Mouse (Mus musculus): ENCODE measurements at regions not wholly inside any gene's neighbourhood (a gene's known extent, or its start where the extent isn't known, plus 50 kb on each side); places are given as distances from the start of the nearest gene placed in this dataset.

DNA sequence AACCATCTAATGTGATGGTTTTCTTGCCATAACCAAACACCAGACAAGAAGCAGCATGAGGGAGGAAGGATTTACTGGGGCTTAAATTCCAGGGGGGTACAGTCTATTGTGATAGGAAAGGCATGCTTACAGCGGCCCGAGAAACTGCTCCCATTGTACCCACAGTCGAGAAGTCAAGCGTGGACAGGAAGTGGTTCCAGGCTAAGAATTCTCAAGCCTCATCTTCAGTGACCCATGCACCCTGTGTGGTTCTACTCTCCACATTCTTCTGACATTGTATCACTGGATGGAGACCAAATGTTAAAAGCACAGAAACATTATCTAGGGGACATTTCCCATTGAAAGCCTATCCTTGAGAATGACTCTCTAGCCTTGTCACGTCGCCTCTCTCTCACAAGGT lies 90.8 kb upstream of the Dnajc19 start:
- WGBS, result 79% methylated on average over 6 of the region's 6 CpGs
- Histone ChIP-seq H3K27ac (ENCODE audit: low read depth) (no peak overlapping the region), H3K9me3 (ENCODE audit: low read depth, low read length) (no peaks in the 10 kb centered on the region), H3K4me2 (no peak overlapping the region), H3K36me3 (ENCODE audit: insufficient read depth) (no peaks in the 10 kb centered on the region), H3K4me3 (ENCODE audit: low read depth, low read length) (no peak overlapping the region), H3K27me3 (ENCODE audit: insufficient read depth, low read length) (no peaks in the 10 kb centered on the region), H3K9ac (no peak overlapping the region), H3K4me1 (ENCODE audit: insufficient read depth) (no peaks in the 10 kb centered on the region)
- no peak for TF ChIP-seq CTCF (IDR thresholded peaks at IDR 0.05; ENCODE audit: low read depth)
- ATAC-seq (ENCODE audit: insufficient read depth), result no peak
- no peak for DNase-seq

DNA sequence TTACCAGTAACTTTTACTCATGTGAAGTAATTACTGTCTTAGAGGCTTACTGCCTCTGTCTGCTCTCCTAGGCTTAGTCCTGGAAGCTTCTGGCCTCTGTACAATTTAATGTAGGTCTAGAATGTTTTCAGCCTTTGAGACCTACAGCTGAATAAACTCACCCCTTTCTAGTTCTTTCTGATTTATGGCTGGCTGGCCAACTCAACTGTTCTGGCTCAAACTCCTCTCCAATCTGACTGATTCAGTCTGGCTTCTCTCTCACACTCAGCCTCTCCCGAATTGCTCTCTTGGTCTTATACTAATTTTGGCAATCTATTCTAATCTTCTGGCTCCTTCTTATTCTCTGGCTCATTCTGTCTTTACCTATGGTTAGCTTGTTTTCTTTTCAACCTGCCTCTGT lies 87.0 kb upstream of the Dnajc19 start:
- H3K9me3 ChIP-seq (ENCODE audit: low read depth, low read length), result no peaks in the 10 kb centered on the region
- no peaks in the 10 kb centered on the region for H3K36me3 ChIP-seq (ENCODE audit: insufficient read depth)
- 80% methylated on average over 1 of the region's 1 CpGs for WGBS
- TF ChIP-seq CTCF (IDR thresholded peaks at IDR 0.05; ENCODE audit: low read depth), result no peak
- H3K27me3 ChIP-seq (ENCODE audit: insufficient read depth, low read length), result no peaks in the 10 kb centered on the region
- no peak for ATAC-seq (ENCODE audit: insufficient read depth)
- no peak overlapping the region for H3K4me3 ChIP-seq (ENCODE audit: low read depth, low read length)
- H3K9ac ChIP-seq, result no peak overlapping the region
- H3K27ac ChIP-seq (ENCODE audit: low read depth), result no peak overlapping the region
- no peak overlapping the region for H3K4me2 ChIP-seq
- no peak for DNase-seq
- H3K4me1 ChIP-seq (ENCODE audit: insufficient read depth), result no peaks in the 10 kb centered on the region

DNA sequence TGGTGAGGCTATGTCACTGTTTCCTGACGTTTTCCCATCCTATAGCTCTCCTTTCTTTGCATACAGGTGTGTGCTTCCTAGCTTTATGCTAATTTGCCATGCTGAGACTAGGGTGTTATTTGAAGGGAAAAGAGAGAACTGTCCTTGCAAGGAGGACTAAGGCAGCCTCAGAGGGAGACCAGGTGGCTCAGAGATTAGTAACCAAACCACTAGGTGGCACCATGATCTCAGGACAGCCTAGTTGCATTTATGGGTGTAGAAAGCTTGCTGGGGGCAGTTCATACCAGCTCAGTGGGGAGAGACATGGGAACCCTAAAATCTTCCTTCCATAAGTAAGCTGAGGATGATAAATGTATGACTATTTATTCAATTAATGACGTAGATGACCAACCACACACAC lies 68.9 kb upstream of the Dnajc19 start:
- peak; percentile 31; the same call in 1 of the 2 replicates for TF ChIP-seq CTCF (IDR thresholded peaks at IDR 0.05; ENCODE audit: low read depth)
- WGBS, result 48% methylated on average over 2 of the region's 2 CpGs
- Histone ChIP-seq H3K4me3 (ENCODE audit: low read depth, low read length) (no peak overlapping the region), H3K4me1 (ENCODE audit: insufficient read depth) (no peaks in the 10 kb centered on the region), H3K4me2 (no peak overlapping the region), H3K27me3 (ENCODE audit: insufficient read depth, low read length) (no peaks in the 10 kb centered on the region), H3K9ac (no peak overlapping the region), H3K27ac (ENCODE audit: low read depth) (no peak overlapping the region), H3K9me3 (ENCODE audit: low read depth, low read length) (no peaks in the 10 kb centered on the region), H3K36me3 (ENCODE audit: insufficient read depth) (no peaks in the 10 kb centered on the region)
- peak; percentile 13 for DNase-seq
- no peak for ATAC-seq (ENCODE audit: insufficient read depth)

DNA sequence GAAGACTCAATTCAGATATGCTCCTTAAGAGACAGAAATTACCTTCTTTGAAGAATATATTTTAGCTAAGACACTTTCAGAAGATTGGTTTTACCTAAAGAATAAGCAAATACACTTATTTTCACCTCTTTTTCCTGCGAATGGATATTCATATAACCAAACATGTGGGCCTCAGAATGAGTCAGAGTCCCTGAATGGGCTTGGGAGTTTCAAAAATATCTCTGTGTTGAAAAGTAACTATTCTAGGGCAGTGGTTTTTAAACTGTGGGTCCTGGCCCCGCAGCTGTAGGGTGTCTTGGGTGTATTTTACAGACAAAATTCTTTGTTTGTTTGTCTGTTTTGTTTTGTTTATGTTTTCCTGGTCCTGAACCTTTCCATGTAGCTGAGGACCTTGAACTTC lies 62.5 kb upstream of the Dnajc19 start:
- H3K4me2 ChIP-seq, result no peak overlapping the region
- DNase-seq, result no peak
- no peaks in the 10 kb centered on the region for H3K27me3 ChIP-seq (ENCODE audit: insufficient read depth, low read length)
- H3K9ac ChIP-seq, result no peak overlapping the region
- H3K36me3 ChIP-seq (ENCODE audit: insufficient read depth), result no peaks in the 10 kb centered on the region
- H3K27ac ChIP-seq (ENCODE audit: low read depth), result no peak overlapping the region
- H3K4me1 ChIP-seq (ENCODE audit: insufficient read depth), result no peaks in the 10 kb centered on the region
- no peaks in the 10 kb centered on the region for H3K9me3 ChIP-seq (ENCODE audit: low read depth, low read length)
- ATAC-seq (ENCODE audit: insufficient read depth), result no peak
- 64% methylated on average over 2 of the region's 2 CpGs for WGBS
- TF ChIP-seq CTCF (IDR thresholded peaks at IDR 0.05; ENCODE audit: low read depth), result no peak
- H3K4me3 ChIP-seq (ENCODE audit: low read depth, low read length), result no peak overlapping the region

DNA sequence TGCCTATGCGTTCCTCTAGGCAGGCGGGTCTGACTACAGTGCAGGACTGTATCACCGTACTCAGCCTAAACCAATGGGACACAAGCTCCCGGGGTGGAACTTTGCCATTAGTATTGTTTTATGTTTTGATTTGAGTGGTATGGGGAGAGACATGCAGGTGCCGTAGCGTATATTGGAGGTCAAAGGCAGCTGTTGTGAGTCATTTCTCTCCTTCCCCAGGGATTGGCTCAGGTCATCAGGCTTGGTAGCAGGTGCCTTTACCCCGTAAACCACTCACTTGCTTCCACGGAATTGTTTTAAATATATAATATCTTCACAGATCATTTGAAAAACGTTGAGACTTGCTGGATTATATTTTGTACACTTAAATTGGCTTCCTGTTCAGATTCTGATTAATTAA lies 58.1 kb upstream of the Dnajc19 start:
- H3K36me3 ChIP-seq (ENCODE audit: insufficient read depth), result no peaks in the 10 kb centered on the region
- no peaks in the 10 kb centered on the region for H3K27me3 ChIP-seq (ENCODE audit: insufficient read depth, low read length)
- no peak overlapping the region for H3K9ac ChIP-seq
- no peak overlapping the region for H3K27ac ChIP-seq (ENCODE audit: low read depth)
- no peaks in the 10 kb centered on the region for H3K9me3 ChIP-seq (ENCODE audit: low read depth, low read length)
- no peak overlapping the region for H3K4me3 ChIP-seq (ENCODE audit: low read depth, low read length)
- WGBS, result 77% methylated on average over 9 of the region's 9 CpGs
- H3K4me1 ChIP-seq (ENCODE audit: insufficient read depth), result no peaks in the 10 kb centered on the region
- no peak for TF ChIP-seq CTCF (IDR thresholded peaks at IDR 0.05; ENCODE audit: low read depth)
- no peak for DNase-seq
- no peak for ATAC-seq (ENCODE audit: insufficient read depth)
- H3K4me2 ChIP-seq, result no peak overlapping the region

DNA sequence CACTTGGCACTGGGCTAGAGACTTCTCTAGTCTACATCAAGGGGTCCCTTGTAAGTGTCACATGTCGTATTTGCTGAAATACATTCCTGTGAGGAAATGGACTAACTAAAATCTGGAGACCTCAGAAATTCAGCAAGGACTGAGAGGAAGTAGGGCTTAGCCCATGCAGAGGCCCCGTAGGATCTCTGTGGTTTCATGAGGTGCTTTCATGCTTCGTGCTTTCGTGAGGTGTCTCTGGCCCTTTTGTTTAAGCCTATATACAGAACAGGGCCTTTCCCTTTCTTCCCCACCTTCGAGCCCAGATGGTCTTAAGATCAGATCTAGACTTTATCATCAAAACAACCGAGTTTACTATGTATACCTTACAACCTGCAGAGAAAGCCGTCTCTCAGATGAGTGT lies 56.9 kb upstream of the Dnajc19 start:
- Histone ChIP-seq H3K9ac (no peak overlapping the region), H3K9me3 (ENCODE audit: low read depth, low read length) (no peaks in the 10 kb centered on the region), H3K4me3 (ENCODE audit: low read depth, low read length) (no peak overlapping the region), H3K36me3 (ENCODE audit: insufficient read depth) (no peaks in the 10 kb centered on the region), H3K4me1 (ENCODE audit: insufficient read depth) (no peaks in the 10 kb centered on the region), H3K4me2 (no peak overlapping the region), H3K27ac (ENCODE audit: low read depth) (no peak overlapping the region), H3K27me3 (ENCODE audit: insufficient read depth, low read length) (no peaks in the 10 kb centered on the region)
- TF ChIP-seq CTCF (IDR thresholded peaks at IDR 0.05; ENCODE audit: low read depth), result no peak
- 77% methylated on average over 7 of the region's 7 CpGs for WGBS
- ATAC-seq (ENCODE audit: insufficient read depth) (no peak), DNase-seq (no peak)

DNA sequence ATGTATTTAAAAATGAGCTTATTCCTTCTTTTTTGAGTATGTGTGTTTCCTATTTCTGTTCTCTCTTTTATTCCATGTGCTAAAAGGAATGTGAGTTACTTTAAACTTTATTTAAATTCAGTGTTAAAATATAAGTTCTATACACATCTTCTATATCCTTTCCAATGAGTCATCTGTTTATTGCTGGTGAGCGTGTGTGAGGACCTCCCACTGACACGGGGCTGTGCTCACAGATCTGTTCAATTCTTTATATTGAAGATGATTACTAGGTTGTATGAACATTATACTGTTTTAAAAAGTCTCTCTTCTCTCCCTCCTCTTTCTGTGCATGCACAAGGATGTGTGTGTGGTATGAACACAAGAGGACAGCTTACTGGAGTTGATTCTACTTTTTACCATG lies 55.3 kb upstream of the Dnajc19 start:
- Histone ChIP-seq H3K9ac (no peak overlapping the region), H3K4me3 (ENCODE audit: low read depth, low read length) (no peak overlapping the region), H3K36me3 (ENCODE audit: insufficient read depth) (no peaks in the 10 kb centered on the region), H3K27me3 (ENCODE audit: insufficient read depth, low read length) (no peaks in the 10 kb centered on the region), H3K4me2 (no peak overlapping the region), H3K4me1 (ENCODE audit: insufficient read depth) (no peaks in the 10 kb centered on the region), H3K9me3 (ENCODE audit: low read depth, low read length) (no peaks in the 10 kb centered on the region), H3K27ac (ENCODE audit: low read depth) (no peak overlapping the region)
- no peak for TF ChIP-seq CTCF (IDR thresholded peaks at IDR 0.05; ENCODE audit: low read depth)
- 70% methylated on average over 2 of the region's 2 CpGs for WGBS
- DNase-seq, result no peak
- ATAC-seq (ENCODE audit: insufficient read depth), result no peak

All from lung, embryonic 14.5 days (tissue).